Mouse (Mus musculus) stomach, adult 2 months (tissue): ENCODE results near the gene Traip. TPM values are rescaled to one million over a fixed set of nuclear protein-coding genes. Genes with fewer than 3 reads are reported as not detected.

ENCODE experiments used
- polyA plus RNA-seq: library from polyadenylated mRNA; depleted of rRNA; stranded (reverse); fragments of >200 nt; gene quantifications from 2 replicates; pipeline ENCODE4 v1.2.3, GENCODE M21; 2012; rRNA removed

Gene Traip
- polyA plus RNA-seq = 0.88 and 2.2 TPM in 2 replicates

DNA sequence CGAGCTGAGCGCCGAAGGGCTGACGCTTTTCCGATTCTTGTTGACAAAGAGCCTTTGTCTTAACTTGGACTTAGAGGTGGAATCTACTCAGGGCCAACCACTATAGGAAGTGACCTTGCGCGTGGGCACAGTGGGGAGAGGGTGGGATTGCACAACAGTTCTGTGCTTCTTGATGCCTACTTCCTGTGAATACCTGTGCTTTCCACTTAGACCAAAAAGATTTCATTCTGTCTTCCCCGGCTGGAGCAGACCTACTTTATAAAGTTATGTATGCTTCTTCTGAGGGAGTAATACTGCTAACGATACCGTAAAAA, at the start of gene Traip:
Gene Traip, plus strand, starts transcription at position 215 of the 314 bp plus-strand sequence.

GRCm38 (mm10) chr9:107906252-107906966, 43.5 kb upstream of the Traip start, which contains the start of gene Mst1r:
Mst1r (plus strand) TSS chr9:107906873.

GRCm38 (mm10) chr9:107928169-107928568, 21.8 kb upstream of the Traip start, which contains the start of gene Actl11:
Actl11 (plus strand) TSS chr9:107928469.

DNA sequence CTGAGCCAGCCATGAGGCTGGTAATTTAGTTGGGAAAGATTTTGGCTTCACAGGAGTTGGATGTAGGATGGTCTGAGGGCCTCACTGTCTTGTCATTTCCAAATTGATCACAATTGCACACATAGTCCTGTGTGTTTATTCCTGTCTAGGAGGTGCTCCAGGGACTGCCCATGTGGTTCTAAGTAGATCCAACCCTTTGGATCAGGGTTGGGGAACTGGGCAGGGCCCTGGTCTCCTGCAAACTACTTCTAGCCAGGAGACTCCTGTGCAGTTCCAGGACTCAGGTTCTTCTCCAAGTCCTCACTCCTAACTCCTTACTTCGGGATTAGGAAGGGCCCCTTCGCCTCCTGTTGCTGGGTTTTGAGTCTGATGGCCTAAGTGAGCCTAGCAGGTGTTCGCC, 14.6 kb upstream of the Traip start, which contains the start of gene Camkv:
Gene Camkv, plus strand, starts transcription at position 301 of the 400 bp plus-strand sequence.

DNA sequence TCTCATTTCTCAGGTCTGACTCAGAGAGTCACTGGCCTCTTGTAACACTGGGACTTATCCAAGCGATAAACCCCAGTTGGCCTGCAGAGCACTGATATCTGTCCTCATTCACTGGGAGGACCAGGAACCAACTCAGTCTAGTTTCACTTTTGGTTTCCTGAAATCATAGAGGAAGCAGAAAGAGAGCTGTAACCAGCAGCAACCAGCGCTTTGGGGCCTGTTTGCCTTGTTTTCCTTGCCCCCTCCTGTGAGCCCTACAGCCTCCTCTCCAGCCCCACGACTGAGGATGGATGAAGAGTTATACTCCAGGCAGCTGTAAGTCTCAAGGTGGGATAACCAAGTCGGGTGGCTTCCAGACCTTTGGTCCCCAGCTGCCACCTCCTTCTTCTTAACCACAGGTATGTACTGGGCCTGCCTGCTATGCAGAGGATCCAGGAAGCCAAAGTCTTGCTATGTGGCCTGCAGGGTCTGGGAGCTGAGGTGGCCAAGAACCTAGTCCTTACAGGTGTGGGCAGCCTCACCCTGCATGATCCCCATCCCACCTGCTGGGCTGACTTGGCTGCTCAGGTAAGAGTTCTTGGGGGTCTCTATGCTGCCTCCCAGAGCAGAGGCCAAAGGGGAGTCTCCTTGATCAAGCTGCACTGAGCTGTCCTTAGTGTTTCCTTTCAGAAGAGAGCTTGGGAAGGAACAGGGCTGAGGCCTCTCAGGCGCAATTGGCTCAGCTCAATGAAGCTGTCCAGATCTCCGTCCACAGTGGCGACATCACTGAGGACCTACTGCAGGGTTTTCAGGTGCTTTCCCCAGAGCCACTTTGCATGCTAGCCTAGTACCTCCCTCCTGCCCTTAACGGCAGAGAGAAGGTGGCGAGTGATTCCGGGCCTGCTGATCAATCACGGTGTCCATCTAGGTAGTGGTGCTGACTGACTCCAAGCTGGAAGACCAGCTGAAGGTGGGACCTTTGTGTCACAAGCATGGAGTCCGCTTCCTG, 25.8 kb downstream of the Traip start, which contains the start of gene Uba7:
Gene Uba7, plus strand, starts transcription at position 107 of the 988 bp plus-strand sequence.

GRCm38 (mm10) chr9:107982681-107983346, 32.9 kb downstream of the Traip start, which contains the start of gene Gm20661:
Gm20661 (plus strand) TSS chr9:107983058.

DNA sequence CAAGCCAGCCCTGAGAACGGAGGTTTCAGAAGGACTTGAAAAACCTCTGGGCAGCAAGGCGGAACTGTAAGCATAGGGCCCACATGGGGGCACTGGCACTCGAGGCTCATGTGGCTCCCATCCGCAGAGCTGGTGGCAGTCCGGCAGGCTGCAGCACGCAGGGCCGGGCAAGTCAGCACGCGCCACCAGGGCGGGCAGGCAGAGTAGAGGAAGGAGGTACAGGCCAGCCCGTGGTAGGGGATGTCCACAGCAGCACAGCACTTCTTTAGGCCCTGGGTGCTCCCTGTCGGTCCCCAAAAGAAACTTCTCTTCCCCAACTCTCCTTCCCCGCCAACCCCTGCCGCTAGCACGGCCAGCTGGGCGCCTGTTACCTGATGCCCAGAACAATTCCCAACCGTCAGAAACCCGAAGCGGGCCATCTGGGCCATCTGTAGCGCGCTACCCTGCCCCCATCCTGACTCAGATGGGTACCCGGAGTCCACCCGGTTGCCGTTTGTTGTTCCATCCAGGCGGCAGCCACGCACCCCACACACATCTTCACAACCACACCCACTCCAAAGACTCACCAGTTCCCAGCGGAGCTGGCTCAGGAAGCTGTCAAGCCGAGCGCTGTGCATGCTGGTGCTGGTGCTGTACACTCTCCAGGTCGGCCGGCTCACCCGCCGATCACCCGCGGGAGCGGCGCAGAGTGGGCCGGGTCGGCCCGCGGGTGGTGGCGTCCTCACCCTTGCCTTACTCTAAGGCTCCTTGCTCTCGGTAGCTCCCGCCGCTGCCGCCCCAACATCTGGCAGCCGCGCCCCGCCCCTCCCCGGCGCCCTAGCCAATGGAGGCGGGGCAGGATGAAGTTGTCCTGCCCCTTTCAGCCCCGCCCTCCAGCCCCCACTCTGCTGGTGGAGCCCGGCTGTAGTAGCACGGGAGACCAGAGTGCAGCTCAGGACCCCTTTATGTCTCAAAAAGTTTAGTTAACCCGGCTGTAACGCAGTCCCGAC, 35.5 kb downstream of the Traip start, which contains the start of gene Inka1:
Gene Inka1, minus strand, starts transcription at position 749 of the 989 bp plus-strand sequence.

GRCm38 (mm10) chr9:107992197-107992596, 42.3 kb downstream of the Traip start, which contains the start of gene Cdhr4:
Cdhr4 (plus strand) TSS chr9:107992497.

DNA sequence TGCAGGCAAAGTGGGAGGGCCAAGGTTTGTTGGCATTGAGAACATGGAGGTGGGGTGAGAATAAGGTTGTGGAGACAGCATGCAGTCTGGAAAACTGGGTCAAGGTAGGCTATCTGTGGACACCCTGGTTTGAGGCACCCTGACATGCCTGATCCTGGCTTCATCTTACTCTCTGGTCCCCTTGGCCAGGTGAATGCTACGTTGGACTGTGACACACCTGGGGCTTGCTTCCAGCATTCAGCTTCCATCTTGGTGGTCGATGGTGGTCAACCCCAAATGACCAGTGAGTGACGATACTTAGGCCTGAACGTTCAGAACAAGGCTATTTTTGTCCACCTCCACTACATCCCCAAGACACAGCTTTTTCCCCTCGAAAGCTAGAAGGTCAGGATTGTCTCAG, 46.1 kb downstream of the Traip start, which contains the start of gene Gm20662:
Gene Gm20662, plus strand, starts transcription at position 301 of the 400 bp plus-strand sequence.

GRCm38 (mm10) chr9:108001922-108002770, 52.2 kb downstream of the Traip start, which contains the start of gene Ip6k1:
Ip6k1 (plus strand) TSS chr9:108002501.

Other genes starting within 250 kb of the Traip start
- 78.9 and 92.8 TPM in 2 replicates for gene Sema3f, start 239.7 kb upstream of the Traip start, polyA plus RNA-seq
- 18.1 and 30.1 TPM in 2 replicates for gene Rbm5, start 179.1 kb upstream of the Traip start, polyA plus RNA-seq
- gene Rbm6, start 76.9 kb upstream of the Traip start, polyA plus RNA-seq = 4.0 and 5.3 TPM in 2 replicates
- gene Mon1a, start 62.0 kb upstream of the Traip start, polyA plus RNA-seq = 38.1 and 50.7 TPM in 2 replicates
- 78.7 and 86.7 TPM in 2 replicates for gene Mst1r, start 43.3 kb upstream of the Traip start, polyA plus RNA-seq
- not detected in 2 replicates for gene Actl11, start 21.7 kb upstream of the Traip start, polyA plus RNA-seq
- 0.16 and 0.43 TPM in 2 replicates for gene Camkv, start 14.5 kb upstream of the Traip start, polyA plus RNA-seq
- 24.3 and 29.0 TPM in 2 replicates for gene Uba7, start 25.4 kb downstream of the Traip start, polyA plus RNA-seq
- gene Gm20661, start 32.9 kb downstream of the Traip start, polyA plus RNA-seq = 0.04 TPM in 1 of 2 replicates, not detected in the other
- 8.1 and 8.3 TPM in 2 replicates for gene Inka1, start 35.7 kb downstream of the Traip start, polyA plus RNA-seq
- gene Cdhr4, start 42.4 kb downstream of the Traip start, polyA plus RNA-seq = 0.63 and 0.74 TPM in 2 replicates
- 0.10 TPM in 1 of 2 replicates, not detected in the other for gene Gm20662, start 46.2 kb downstream of the Traip start, polyA plus RNA-seq
- gene Ip6k1, start 52.4 kb downstream of the Traip start, polyA plus RNA-seq = 38.4 and 50.1 TPM in 2 replicates
- 12.7 and 13.3 TPM in 2 replicates for gene Gmppb, start 99.1 kb downstream of the Traip start, polyA plus RNA-seq
- 4.8 and 8.3 TPM in 2 replicates for gene Amigo3, start 103.0 kb downstream of the Traip start, polyA plus RNA-seq
- 1.8 and 2.7 TPM in 2 replicates for gene Mst1, start 130.3 kb downstream of the Traip start, polyA plus RNA-seq
- gene Rnf123, start 133.2 kb downstream of the Traip start, polyA plus RNA-seq = 37.7 and 49.7 TPM in 2 replicates
- gene Apeh, start 144.5 kb downstream of the Traip start, polyA plus RNA-seq = 65.0 and 72.5 TPM in 2 replicates
- 0.91 and 0.92 TPM in 2 replicates for gene Bsn, start 240.2 kb downstream of the Traip start, polyA plus RNA-seq